Mouse (Mus musculus): ENCODE measurements around the gene Ing1.
A peak's percentile ranks its signal among the peaks of the same experiment; 100 is the strongest.
"Not testable (repeated sequence)": the region's sequence is repeated elsewhere in the genome, so short reads cannot be mapped to it uniquely, and the experiment has no call there.

Gene Ing1

GRCm38 (mm10) chr8:11551497-11551896, 3.9 kb upstream of the Ing1 start:
- not testable (repeated sequence) for DNase-seq

GRCm38 (mm10) chr8:11552390-11552789, 3.0 kb upstream of the Ing1 start:
- no peak for DNase-seq

- DNase-seq = peak; percentile 99 to 100
Measured at GRCm38 (mm10) chr8:11555720-11556591, 585 bp downstream of the Ing1 start.

GRCm38 (mm10) chr8:11556691-11557423, 1.5 kb downstream of the Ing1 start:
- peak; percentile 47 to 71 for DNase-seq

- peak; percentile 38 to 80 for DNase-seq
Measured at GRCm38 (mm10) chr8:11557424-11557767, 2.0 kb downstream of the Ing1 start.

- DNase-seq = peak; percentile 98 to 99
Measured at GRCm38 (mm10) chr8:11557768-11558629, 2.6 kb downstream of the Ing1 start.

GRCm38 (mm10) chr8:11559511-11559910, 4.1 kb downstream of the Ing1 start:
- DNase-seq = no peak

GRCm38 (mm10) chr8:11560220-11560619, 4.8 kb downstream of the Ing1 start:
- no peak for DNase-seq

GRCm38 (mm10) chr8:11564236-11564635, 8.9 kb downstream of the Ing1 start:
- no peak for DNase-seq

- no peak for DNase-seq
Measured at GRCm38 (mm10) chr8:11564721-11565120, 9.3 kb downstream of the Ing1 start.

- not testable (repeated sequence) for DNase-seq
Measured at GRCm38 (mm10) chr8:11568193-11568592, 12.8 kb downstream of the Ing1 start.

GRCm38 (mm10) chr8:11569260-11570097, 14.1 kb downstream of the Ing1 start:
- DNase-seq = no peak

- no peak for DNase-seq
Measured at GRCm38 (mm10) chr8:11570742-11571141, 15.4 kb downstream of the Ing1 start.

- DNase-seq = no peak
Measured at GRCm38 (mm10) chr8:11571950-11572349, 16.6 kb downstream of the Ing1 start.

- no peak for DNase-seq
Measured at GRCm38 (mm10) chr8:11572428-11572827, 17.1 kb downstream of the Ing1 start.

GRCm38 (mm10) chr8:11574911-11575603, 19.7 kb downstream of the Ing1 start:
- DNase-seq = no peak

- DNase-seq = no peak
Measured at GRCm38 (mm10) chr8:11575604-11576384, 20.4 kb downstream of the Ing1 start.

GRCm38 (mm10) chr8:11585513-11586373, 30.4 kb downstream of the Ing1 start:
- DNase-seq = no peak

- no peak for DNase-seq
Measured at GRCm38 (mm10) chr8:11586374-11586745, 31.0 kb downstream of the Ing1 start.

GRCm38 (mm10) chr8:11591837-11592236, 36.5 kb downstream of the Ing1 start:
- no peak for DNase-seq
